Mouse (Mus musculus) liver, embryonic 16.5 days (tissue): ENCODE measurements around the gene Notch4. TPM values are rescaled to one million over a fixed set of nuclear protein-coding genes. Genes with fewer than 3 reads are reported as not detected.

Experiments
- ATAC-seq: fragments of 200-750 bp; cut with Nextera tagmentation; 2 replicates; pipeline ENCODE4 v1.8.0; 2017; ENCODE audit warnings: low read depth, mild to moderate bottlenecking, moderate number of reproducible peaks, moderate library complexity
- H3K27ac ChIP-seq: fragments of 300-500 bp; sonication (generic); 2 replicates; pipeline ENCODE4 v1.5.1; 2014; ENCODE audit warnings: mild to moderate bottlenecking, low read length
- H3K27me3 ChIP-seq: fragments of 300-500 bp; sonication (generic); 2 replicates; pipeline ENCODE4 v1.6.1; 2014; ENCODE audit warnings: low read depth, low read length, mixed read lengths; ENCODE audit not compliant: control insufficient read depth, insufficient read depth
- H3K36me3 ChIP-seq: fragments of 300-500 bp; sonication (generic); 2 replicates; pipeline ENCODE4 v1.6.1; 2014; ENCODE audit warnings: mild to moderate bottlenecking; ENCODE audit not compliant: control insufficient read depth, insufficient read depth
- H3K4me1 ChIP-seq: fragments of 300-500 bp; sonication (generic); 2 replicates; pipeline ENCODE4 v1.6.1; 2014; ENCODE audit warnings: low read depth, low read length, mixed read lengths; ENCODE audit not compliant: control insufficient read depth
- H3K4me2 ChIP-seq: fragments of 300-500 bp; sonication (generic); 2 replicates; pipeline ENCODE4 v1.6.1; 2014; ENCODE audit warnings: low read depth, low read length, mixed read lengths
- H3K4me3 ChIP-seq: fragments of 300-500 bp; sonication (generic); 2 replicates; pipeline ENCODE4 v1.5.1; 2014; ENCODE audit warnings: low read depth, mild to moderate bottlenecking, low read length
- H3K9ac ChIP-seq: fragments of 300-500 bp; sonication (generic); 2 replicates; pipeline ENCODE4 v1.6.1; 2014; ENCODE audit warnings: low read depth, low read length
- H3K9me3 ChIP-seq: fragments of 300-500 bp; sonication (generic); replicated peaks from 2 replicates; pipeline ENCODE4 v1.6.1; 2016; ENCODE audit warnings: low read length; ENCODE audit not compliant: control insufficient read depth
- WGBS: fragments of 180-500 bp; shearing (Covaris S2); extraction: QIAGEN DNeasy Blood & Tissue Kit; methylation state at CpG from one replicate; pipeline ENCODE4 v1.1.7; 2014; ENCODE audit not compliant: insufficient replicate concordance; 5-methylcytosine and 5-hydroxymethylcytosine counted together
- polyA plus RNA-seq: library from polyadenylated mRNA; unstranded; fragments of >200 nt; fragmentation: Nextera tagmentation; extraction: Ambion mirVana; gene quantifications from 2 replicates; pipeline ENCODE4 v1.2.1, GENCODE M21; 2015

Gene Notch4
- polyA plus RNA-seq, 1 experiment from 2014 or later = 0.81 TPM

DNA sequence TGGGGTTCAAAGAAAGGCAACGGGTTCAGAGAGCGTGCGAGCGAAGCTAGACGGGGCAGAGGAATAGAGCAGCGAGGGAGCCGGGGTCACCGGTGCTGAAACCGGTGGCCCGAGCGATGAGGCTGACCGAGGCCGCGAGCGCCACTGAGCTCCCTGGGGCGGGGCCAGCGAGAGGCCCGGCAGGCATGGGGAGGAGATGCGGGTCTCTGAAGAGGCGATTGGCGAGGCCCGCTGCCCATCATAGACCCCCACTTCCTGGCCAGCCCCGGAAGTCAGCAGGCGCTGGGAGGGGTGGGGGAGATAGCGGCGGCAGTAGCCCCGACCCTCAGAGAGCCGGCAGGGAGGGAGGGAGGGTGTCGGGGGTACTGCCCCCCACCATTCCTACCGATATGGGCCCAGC is 41.5 kb downstream of the Notch4 start:
- peak; percentile 25 for ATAC-seq
- H3K27ac ChIP-seq = peak overlapping the region; percentile 88
- H3K4me2 ChIP-seq = peak overlapping the region; percentile 89
- WGBS = 0% methylated on average over 23 of the region's 30 CpGs
- peak overlapping the region; percentile 70 for H3K4me3 ChIP-seq
- peaks cover 4% of the 10 kb centered on the region for H3K36me3 ChIP-seq
- H3K9me3 ChIP-seq = no peaks in the 10 kb centered on the region
- H3K9ac ChIP-seq = peak overlapping the region; percentile 77
- H3K4me1 ChIP-seq = peaks cover 47% of the 10 kb centered on the region
- H3K27me3 ChIP-seq = no peaks in the 10 kb centered on the region

- Histone ChIP-seq H3K27me3 (no peaks in the 10 kb centered on the region), H3K4me3 (peak overlapping the region; percentile 70), H3K4me1 (peaks cover 47% of the 10 kb centered on the region), H3K36me3 (peaks cover 3% of the 10 kb centered on the region; the same call in 1 of the 2 replicates), H3K27ac (peak overlapping the region; percentile 88), H3K4me2 (peak overlapping the region; percentile 89), H3K9ac (peak overlapping the region; percentile 77), H3K9me3 (no peaks in the 10 kb centered on the region)
- 10% methylated on average over 31 of the region's 32 CpGs for WGBS
- ATAC-seq = no peak
Observed at GRCm38 (mm10) chr17:34606186-34607039, 42.3 kb downstream of the Notch4 start.

DNA sequence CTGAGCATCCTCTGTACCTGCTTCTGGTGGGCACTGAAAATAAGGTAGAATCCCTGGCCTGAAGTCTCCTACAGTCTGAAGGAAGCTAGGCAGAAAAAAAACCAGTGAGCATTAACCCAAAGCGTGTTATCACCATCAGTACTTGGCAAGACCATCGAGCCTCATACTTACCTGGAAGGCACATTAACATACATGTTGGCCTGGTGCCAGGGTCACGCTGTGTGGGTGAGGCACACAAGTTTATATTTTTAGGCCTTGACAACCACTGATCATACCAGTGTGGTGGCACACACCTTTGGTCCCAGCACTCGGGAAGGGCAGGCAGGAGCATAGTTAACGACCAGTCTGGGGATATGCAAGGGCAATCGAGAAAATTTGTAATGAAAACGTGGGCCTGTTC is 43.9 kb downstream of the Notch4 start:
- Histone ChIP-seq H3K27ac (no peak overlapping the region), H3K4me2 (no peak overlapping the region), H3K27me3 (no peaks in the 10 kb centered on the region), H3K9me3 (no peaks in the 10 kb centered on the region), H3K4me3 (no peak overlapping the region), H3K36me3 (peaks cover 13% of the 10 kb centered on the region), H3K9ac (no peak overlapping the region), H3K4me1 (peaks cover 43% of the 10 kb centered on the region)
- ATAC-seq = no peak
- 73% methylated on average over 7 of the region's 7 CpGs for WGBS

GRCm38 (mm10) chr17:34611050-34611449 is 47.0 kb downstream of the Notch4 start:
- ATAC-seq = no peak
- Histone ChIP-seq H3K9me3 (no peaks in the 10 kb centered on the region), H3K27me3 (no peaks in the 10 kb centered on the region), H3K9ac (no peak overlapping the region), H3K4me2 (no peak overlapping the region), H3K4me3 (no peak overlapping the region), H3K4me1 (peaks cover 37% of the 10 kb centered on the region), H3K36me3 (peaks cover 13% of the 10 kb centered on the region), H3K27ac (no peak overlapping the region)
- 81% methylated on average over 8 of the region's 8 CpGs for WGBS

GRCm38 (mm10) chr17:34613054-34613645 is 49.1 kb downstream of the Notch4 start:
- no peak overlapping the region for H3K9ac ChIP-seq
- peak overlapping the region; percentile 29 for H3K27ac ChIP-seq

GRCm38 (mm10) chr17:34613830-34614229 is 49.8 kb downstream of the Notch4 start:
- Histone ChIP-seq H3K4me3 (no peak overlapping the region), H3K9ac (no peak overlapping the region), H3K27me3 (no peaks in the 10 kb centered on the region), H3K9me3 (no peaks in the 10 kb centered on the region), H3K27ac (no peak overlapping the region; the same call in 1 of the 2 replicates), H3K4me1 (peaks cover 15% of the 10 kb centered on the region), H3K4me2 (no peak overlapping the region), H3K36me3 (peaks cover 15% of the 10 kb centered on the region)
- WGBS = 77% methylated on average over 10 of the region's 10 CpGs
- no peak for ATAC-seq

More at GRCm38 (mm10) chr17:34613054-34613645, 49.1 kb downstream of the Notch4 start:
- ATAC-seq = peak; percentile 65
- H3K4me2 ChIP-seq = no peak overlapping the region
- no peaks in the 10 kb centered on the region for H3K9me3 ChIP-seq
- no peaks in the 10 kb centered on the region for H3K27me3 ChIP-seq
- 36% methylated on average over 11 of the region's 11 CpGs for WGBS
- H3K36me3 ChIP-seq = peaks cover 15% of the 10 kb centered on the region
- H3K4me1 ChIP-seq = peaks cover 21% of the 10 kb centered on the region
- H3K4me3 ChIP-seq = no peak overlapping the region

DNA sequence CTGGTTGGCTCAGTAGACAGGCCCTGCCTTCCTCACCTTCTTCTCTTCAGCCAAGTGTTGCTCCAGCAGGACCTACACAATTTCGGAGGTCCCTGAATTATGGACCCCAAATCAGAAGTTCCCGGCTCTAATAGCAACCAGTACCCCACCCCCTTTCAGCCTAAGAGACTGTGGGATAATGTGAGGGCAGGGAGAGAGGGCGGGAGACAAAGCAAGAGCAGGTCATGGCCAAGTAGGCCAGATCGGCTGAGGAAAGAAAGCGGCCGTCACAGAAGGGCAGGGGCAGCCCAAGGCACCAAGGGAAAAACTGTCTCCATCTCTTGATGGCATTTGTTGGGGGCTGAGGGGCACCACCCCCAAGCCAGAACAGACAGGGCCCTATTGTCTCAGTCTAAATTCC is 51.8 kb downstream of the Notch4 start, which contains the start of gene Egfl8:
Gene Egfl8, minus strand, starts transcription at position 101 of the 400 bp plus-strand sequence.
- no peak within 1 kb of the TSS for H3K4me3 ChIP-seq
- H3K27me3 ChIP-seq = no peaks in the 10 kb centered on the region
- H3K27ac ChIP-seq = no peak within 1 kb of the TSS
- H3K4me2 ChIP-seq = no peak within 1 kb of the TSS
- H3K9ac ChIP-seq = no peak within 1 kb of the TSS
- H3K9me3 ChIP-seq = no peaks in the 10 kb centered on the region
- no peak for ATAC-seq
- peaks cover 14% of the 10 kb centered on the region for H3K36me3 ChIP-seq
- 68% methylated on average over 6 of the region's 6 CpGs for WGBS
- peaks cover 14% of the 10 kb centered on the region; the same call in 1 of the 2 replicates for H3K4me1 ChIP-seq

GRCm38 (mm10) chr17:34618999-34619398 is 54.9 kb downstream of the Notch4 start:
- peak; percentile 49 for ATAC-seq
- peaks cover 9% of the 10 kb centered on the region; the same call in 1 of the 2 replicates for H3K4me1 ChIP-seq
- H3K9ac ChIP-seq = no peak overlapping the region
- H3K36me3 ChIP-seq = peaks cover 2% of the 10 kb centered on the region; the same call in 1 of the 2 replicates
- H3K9me3 ChIP-seq = no peaks in the 10 kb centered on the region
- H3K4me2 ChIP-seq = no peak overlapping the region
- no peak overlapping the region for H3K4me3 ChIP-seq
- no peak overlapping the region for H3K27ac ChIP-seq
- no peaks in the 10 kb centered on the region for H3K27me3 ChIP-seq
- 4% methylated on average over 6 of the region's 6 CpGs for WGBS

GRCm38 (mm10) chr17:34621006-34621405 is 56.9 kb downstream of the Notch4 start:
- 80% methylated on average over 8 of the region's 8 CpGs for whole genome bisulfite sequencing
- peak overlapping the region; percentile 40; the same call in 1 of the 2 replicates for H3K27ac ChIP-seq
- peaks cover 2% of the 10 kb centered on the region; the same call in 1 of the 2 replicates for H3K36me3 ChIP-seq
- H3K9ac ChIP-seq = no peak overlapping the region
- no peak for ATAC-seq
- no peak overlapping the region for H3K4me2 ChIP-seq
- H3K4me3 ChIP-seq = no peak overlapping the region
- no peaks in the 10 kb centered on the region for H3K9me3 ChIP-seq
- peaks cover 9% of the 10 kb centered on the region; the same call in 1 of the 2 replicates for H3K4me1 ChIP-seq
- H3K27me3 ChIP-seq = no peaks in the 10 kb centered on the region
